Mouse (Mus musculus) erythroblast, embryonic 14.5 days (primary cell): Measurements from ENCODE around the gene Col4a4. TPM values are rescaled to one million over a fixed set of nuclear protein-coding genes. Genes with fewer than 3 reads are reported as not detected.

Experiments used
- H3K27me3 ChIP-seq: 2 replicates; pipeline ENCODE4 v1.6.1; 2012; ENCODE audit warnings: inconsistent platforms; ENCODE audit not compliant: control insufficient read depth
- H3K36me3 ChIP-seq: 2 replicates; pipeline ENCODE4 v1.6.1; 2012; ENCODE audit warnings: mild to moderate bottlenecking, inconsistent platforms; ENCODE audit not compliant: control insufficient read depth
- H3K4me1 ChIP-seq: 2 replicates; pipeline ENCODE4 v1.6.1; 2012; ENCODE audit warnings: inconsistent platforms; ENCODE audit not compliant: control insufficient read depth
- H3K4me3 ChIP-seq: replicated peaks from 2 replicates; pipeline ENCODE3; 2012; ENCODE audit warnings: moderate library complexity, mild to moderate bottlenecking, inconsistent platforms
- H3K9me3 ChIP-seq: 2 replicates; pipeline ENCODE4 v1.6.1; 2012; ENCODE audit warnings: low read length, inconsistent platforms, mixed read lengths; ENCODE audit not compliant: control insufficient read depth
- GATA1 ChIP-seq: IDR thresholded peaks from 2 replicates; pipeline ENCODE4 v1.6.1; 2012; ENCODE audit warnings: low read length, inconsistent platforms, mixed read lengths
- TAL1 ChIP-seq: IDR thresholded peaks from 3 replicates; pipeline ENCODE4 v1.6.1; 2012; ENCODE audit warnings: low read length, inconsistent platforms, mixed read lengths
- polyA plus RNA-seq: library from polyadenylated mRNA; stranded (reverse); fragments of >175 nt; gene quantifications from 2 replicates; pipeline ENCODE4 v1.2.3, GENCODE M21; 2012

Col4a4 gene
- not detected in 2 replicates for polyA plus RNA-seq

GRCm38 (mm10) chr1:82586713-82587399, at the start of gene Col4a4, which contains the start of gene Col4a3:
Gene Col4a4, minus strand, starts transcription at chr1:82586849.
Gene Col4a3, plus strand, starts transcription at chr1:82586921.
- H3K4me3 ChIP-seq: no peak within 1 kb of the TSS
- H3K36me3 ChIP-seq: no peaks in the 10 kb centered on the region
- H3K27me3 ChIP-seq: peaks cover 22% of the 10 kb centered on the region
- TF ChIP-seq TAL1 (no peak), GATA1 (no peak)
- no peaks in the 10 kb centered on the region; the same call in 1 of the 2 replicates for H3K4me1 ChIP-seq
- no peaks in the 10 kb centered on the region for H3K9me3 ChIP-seq

DNA sequence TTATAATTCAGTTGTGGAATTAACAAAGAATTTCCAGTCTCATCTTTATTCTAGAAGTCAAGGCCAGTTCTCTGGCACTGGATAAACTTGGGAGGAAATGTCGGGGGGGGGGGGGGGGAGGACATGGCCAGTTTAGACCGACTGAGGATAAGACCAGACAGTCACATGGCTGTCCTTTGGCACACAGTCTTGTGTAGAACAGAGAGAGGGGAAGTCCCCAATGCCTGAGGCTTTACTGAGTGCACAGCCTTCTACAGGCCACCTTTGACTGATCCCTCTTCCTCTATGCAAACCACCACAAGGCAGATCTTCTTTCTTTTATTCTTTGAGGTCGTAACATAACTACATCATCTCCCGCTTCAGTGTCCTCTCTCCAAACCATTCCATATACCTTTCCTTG, 49.7 kb upstream of the Col4a4 start:
- H3K9me3 ChIP-seq: no peaks in the 10 kb centered on the region
- TF ChIP-seq GATA1 (no peak), TAL1 (no peak)
- 0 out of 2 replicates have a peak, but pooled peaks cover 2% of the 10 kb centered on the region for H3K27me3 ChIP-seq
- H3K36me3 ChIP-seq: no peaks in the 10 kb centered on the region
- H3K4me1 ChIP-seq: peaks cover 24% of the 10 kb centered on the region
- no peak overlapping the region for H3K4me3 ChIP-seq

- Histone ChIP-seq H3K4me1 (peaks cover 20% of the 10 kb centered on the region), H3K9me3 (no peaks in the 10 kb centered on the region), H3K36me3 (no peaks in the 10 kb centered on the region), H3K4me3 (no peak overlapping the region), H3K27me3 (0 out of 2 replicates have a peak, but pooled peaks cover 2% of the 10 kb centered on the region)
- TF ChIP-seq GATA1 (no peak), TAL1 (no peak)
Measured at GRCm38 (mm10) chr1:82635254-82635620, 48.6 kb upstream of the Col4a4 start.

DNA sequence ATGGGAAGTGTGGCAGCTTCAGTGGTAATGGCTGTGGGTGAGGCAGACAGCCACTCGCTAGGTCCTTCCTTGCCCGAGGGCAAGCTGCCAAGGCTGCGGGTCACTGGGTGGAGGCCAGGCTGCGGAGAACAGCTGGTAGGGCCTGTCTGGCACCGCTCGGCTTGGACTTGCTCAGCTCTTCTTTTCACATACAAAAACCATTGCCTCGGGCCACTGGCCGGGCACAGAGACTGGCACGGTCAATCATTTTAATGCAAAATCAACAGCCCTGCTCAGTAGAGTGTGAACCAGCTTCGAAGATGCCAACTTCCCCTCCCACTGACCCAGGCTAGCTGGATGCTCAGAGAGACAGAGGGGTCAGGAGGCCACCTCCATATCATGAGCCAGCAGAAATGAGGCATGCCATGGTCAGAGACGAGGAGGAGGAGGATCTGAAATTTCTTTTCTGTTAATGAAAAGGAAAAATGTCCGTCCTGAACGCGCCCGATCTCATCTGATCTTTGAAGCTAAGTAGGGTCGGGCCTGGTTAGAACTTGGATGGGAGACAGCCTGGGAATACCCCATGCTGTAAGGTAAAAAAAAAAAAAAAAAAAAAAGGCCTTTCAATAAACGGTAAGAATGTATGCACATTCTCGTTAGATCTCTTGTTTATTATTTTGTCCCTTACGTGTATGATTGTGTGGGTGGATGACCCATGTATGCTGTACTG, 48.0 kb upstream of the Col4a4 start:
- 0 out of 2 replicates have a peak, but pooled peaks cover 2% of the 10 kb centered on the region for H3K27me3 ChIP-seq
- no peaks in the 10 kb centered on the region for H3K36me3 ChIP-seq
- peaks cover 19% of the 10 kb centered on the region for H3K4me1 ChIP-seq
- H3K4me3 ChIP-seq: no peak overlapping the region
- no peak for TF ChIP-seq TAL1
- TF ChIP-seq GATA1: no peak
- no peaks in the 10 kb centered on the region for H3K9me3 ChIP-seq

GRCm38 (mm10) chr1:82631169-82631792, 44.6 kb upstream of the Col4a4 start:
- 0 out of 2 replicates have a peak, but pooled peaks cover 2% of the 10 kb centered on the region for H3K27me3 ChIP-seq
- no peak overlapping the region for H3K4me3 ChIP-seq
- H3K4me1 ChIP-seq: peaks cover 12% of the 10 kb centered on the region

GRCm38 (mm10) chr1:82629495-82629894, 42.8 kb upstream of the Col4a4 start:
- TF ChIP-seq GATA1: no peak
- TF ChIP-seq TAL1: no peak
- no peak overlapping the region for H3K4me3 ChIP-seq
- H3K36me3 ChIP-seq: no peaks in the 10 kb centered on the region
- no peaks in the 10 kb centered on the region for H3K9me3 ChIP-seq
- H3K4me1 ChIP-seq: peaks cover 15% of the 10 kb centered on the region
- 0 out of 2 replicates have a peak, but pooled peaks cover 2% of the 10 kb centered on the region for H3K27me3 ChIP-seq

More at GRCm38 (mm10) chr1:82631169-82631792, 44.6 kb upstream of the Col4a4 start:
- no peak for TF ChIP-seq TAL1
- no peaks in the 10 kb centered on the region for H3K36me3 ChIP-seq
- no peaks in the 10 kb centered on the region for H3K9me3 ChIP-seq

GRCm38 (mm10) chr1:82627652-82628051, 41.0 kb upstream of the Col4a4 start:
- Histone ChIP-seq H3K9me3 (no peaks in the 10 kb centered on the region), H3K27me3 (0 out of 2 replicates have a peak, but pooled peaks cover 2% of the 10 kb centered on the region), H3K4me3 (no peak overlapping the region), H3K4me1 (peaks cover 15% of the 10 kb centered on the region), H3K36me3 (no peaks in the 10 kb centered on the region)
- TF ChIP-seq GATA1: no peak
- no peak for TF ChIP-seq TAL1

DNA sequence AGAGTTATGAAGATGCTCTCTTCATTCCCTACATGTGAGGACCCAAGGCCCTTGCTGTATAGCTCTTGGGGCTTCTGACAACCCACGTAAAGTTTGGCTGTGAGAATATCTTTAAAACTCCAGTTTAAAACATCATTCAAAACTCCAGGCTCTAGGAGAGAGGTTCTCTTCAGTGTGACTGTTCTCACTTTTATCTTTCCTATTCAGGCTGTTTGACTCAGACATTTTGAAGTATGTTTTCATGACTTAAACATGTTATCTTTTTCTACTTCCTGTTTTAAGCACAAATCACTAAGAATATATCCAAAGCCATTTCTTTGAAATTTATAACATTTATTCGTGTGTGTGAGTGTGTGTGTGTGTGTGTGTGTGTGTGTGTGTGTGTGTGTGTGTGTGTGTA, 38.8 kb upstream of the Col4a4 start:
- no peaks in the 10 kb centered on the region for H3K9me3 ChIP-seq
- H3K4me3 ChIP-seq: no peak overlapping the region
- no peaks in the 10 kb centered on the region for H3K36me3 ChIP-seq
- H3K27me3 ChIP-seq: no peaks in the 10 kb centered on the region
- TF ChIP-seq GATA1 (no peak), TAL1 (no peak)
- H3K4me1 ChIP-seq: peaks cover 15% of the 10 kb centered on the region

- H3K9me3 ChIP-seq: no peaks in the 10 kb centered on the region
- H3K36me3 ChIP-seq: no peaks in the 10 kb centered on the region
- TF ChIP-seq TAL1 (no peak), GATA1 (no peak)
- H3K4me1 ChIP-seq: peaks cover 15% of the 10 kb centered on the region
- no peaks in the 10 kb centered on the region for H3K27me3 ChIP-seq
- no peak overlapping the region for H3K4me3 ChIP-seq
Measured at GRCm38 (mm10) chr1:82624934-82625333, 38.3 kb upstream of the Col4a4 start.
